Mouse (Mus musculus): ENCODE data around the gene Myo1a.

GRCm38 (mm10) chr10:127738151-127738882 lies 33.3 kb downstream of the Myo1a start:
- no peak for TF ChIP-seq CTCF (IDR thresholded peaks at IDR 0.05; ENCODE audit: control insufficient read depth, insufficient read depth, insufficient replicate concordance, low read depth, low read length)
- no peak for TF ChIP-seq POLR2A (IDR thresholded peaks at IDR 0.05; ENCODE audit: control insufficient read depth, low read depth, low read length)

All from testis, adult 2 months (tissue).